Mouse (Mus musculus) A20 (cell line): ENCODE measurements around the gene Flt3l.
A peak's percentile ranks its signal among the peaks of the same experiment; 100 is the strongest.
"Not testable (repeated sequence)": the region's sequence is repeated elsewhere in the genome, so short reads cannot be mapped to it uniquely, and the experiment has no call there.

ENCODE experiments used
- DNase-seq: peaks from one replicate; pipeline ENCODE4 v3.0.0-alpha.2; 2011; ENCODE audit warnings: low read depth, low spot score

Gene Flt3l

DNA sequence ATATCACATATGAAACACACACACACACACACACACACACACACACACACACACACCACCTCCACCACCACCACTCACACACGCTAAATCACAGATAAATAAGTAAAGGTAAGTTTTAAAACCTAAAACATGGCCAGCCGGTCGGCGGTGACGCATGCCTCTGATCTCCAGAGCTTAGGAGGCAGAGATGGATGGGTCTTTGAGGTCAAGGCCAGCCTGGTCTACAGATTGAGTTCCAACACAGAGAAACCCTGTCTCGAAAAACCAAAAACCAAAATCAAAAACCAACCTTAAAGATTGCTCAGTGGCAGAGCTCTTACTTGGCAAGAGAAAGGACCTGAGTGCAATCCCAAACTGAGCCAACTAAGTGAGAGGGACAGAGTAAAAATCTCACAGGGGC, 36.2 kb downstream of the Flt3l start:
- DNase-seq = no peak

DNA sequence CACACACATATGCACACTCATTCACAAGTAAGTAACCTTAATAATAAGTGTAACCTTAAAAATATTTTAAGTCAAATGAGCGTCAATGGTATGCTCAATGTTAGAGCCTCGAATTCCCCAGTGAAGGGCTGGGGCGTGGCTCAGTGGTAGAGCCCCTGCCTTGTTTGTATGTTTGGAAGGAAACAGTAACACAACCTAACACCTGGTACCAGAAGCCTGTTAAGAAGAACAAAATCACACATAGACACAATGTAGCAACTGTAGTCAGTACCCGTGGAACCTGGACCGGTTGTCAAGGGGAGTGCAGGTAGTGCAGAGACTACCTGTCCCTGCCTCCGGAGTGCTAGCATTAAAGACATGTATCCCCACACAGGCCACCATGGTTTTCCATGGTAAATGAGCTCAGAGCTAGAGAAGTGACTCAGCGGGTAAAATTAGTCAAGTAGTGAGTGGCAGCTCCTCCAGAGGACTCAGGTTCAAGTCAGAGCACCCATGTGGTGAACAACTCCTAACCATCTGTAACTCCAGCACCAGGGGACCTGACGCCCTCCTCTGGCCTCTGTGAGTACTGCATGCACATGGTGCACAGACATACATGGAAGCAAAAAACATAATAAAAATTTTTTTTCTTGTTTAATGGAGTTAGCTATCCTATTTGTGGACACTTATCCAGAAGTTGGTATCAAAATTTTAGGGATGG, 37.5 kb downstream of the Flt3l start:
- peak; percentile 51 for DNase-seq

DNA sequence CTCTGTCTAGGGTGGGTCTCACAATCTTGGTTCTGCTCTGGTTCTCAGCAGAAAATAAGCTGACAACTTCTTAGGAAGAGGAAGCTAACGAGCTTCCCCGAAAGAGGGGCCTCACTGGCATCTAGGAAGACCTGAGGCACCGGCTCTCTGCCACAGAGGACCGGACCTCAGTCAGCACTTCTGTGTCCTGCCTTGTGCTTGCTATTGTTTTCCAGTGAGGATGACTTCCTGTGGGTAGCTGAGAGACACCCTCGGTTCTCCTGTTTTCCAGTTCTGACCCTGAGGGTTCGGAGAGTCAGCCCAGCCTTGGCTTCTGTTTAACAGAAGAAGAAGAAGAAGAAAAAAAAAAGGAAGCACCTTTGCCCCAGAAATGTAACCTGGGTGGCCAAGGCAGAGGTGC, 38.8 kb downstream of the Flt3l start:
- no peak for DNase-seq

DNA sequence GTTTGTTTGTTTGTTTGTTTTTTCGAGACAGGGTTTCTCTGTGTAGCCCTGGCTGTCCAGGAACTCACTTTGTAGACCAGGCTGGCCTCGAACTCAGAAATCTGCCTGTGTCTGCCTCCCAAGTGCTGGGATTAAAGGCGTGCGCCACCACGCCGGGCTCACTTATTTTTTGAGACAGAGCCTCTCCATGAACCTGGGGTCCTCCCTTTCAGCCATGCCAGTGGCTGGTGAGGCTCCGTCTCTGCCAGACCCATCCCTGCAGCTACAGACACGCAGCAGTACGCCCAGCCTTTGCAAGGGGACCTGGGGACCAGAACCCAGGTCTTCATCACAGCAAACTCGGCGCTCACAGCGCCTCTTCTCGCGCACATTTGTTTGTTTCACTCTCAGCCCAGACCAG, 40.3 kb downstream of the Flt3l start:
- not testable (repeated sequence) for DNase-seq

DNA sequence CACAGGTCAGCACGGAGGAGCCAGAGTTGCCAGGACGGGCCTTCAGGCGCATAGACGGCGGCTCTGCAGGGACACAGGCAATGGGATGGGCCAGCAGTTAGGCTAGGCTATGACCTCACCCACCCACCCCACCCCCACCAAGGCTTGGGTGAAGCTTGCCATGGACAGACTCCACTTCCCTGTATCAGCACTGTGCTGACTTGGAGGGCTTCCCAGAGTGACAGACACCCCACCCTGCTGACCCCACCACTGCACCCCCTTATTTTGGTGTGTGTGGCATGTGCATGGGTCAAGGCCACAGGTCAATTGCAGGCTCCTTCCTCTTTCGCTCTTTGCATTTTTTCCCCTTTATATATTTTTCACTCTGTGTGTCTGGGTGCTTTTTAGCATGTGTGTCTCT, 40.9 kb downstream of the Flt3l start:
- DNase-seq = peak; percentile 67

DNA sequence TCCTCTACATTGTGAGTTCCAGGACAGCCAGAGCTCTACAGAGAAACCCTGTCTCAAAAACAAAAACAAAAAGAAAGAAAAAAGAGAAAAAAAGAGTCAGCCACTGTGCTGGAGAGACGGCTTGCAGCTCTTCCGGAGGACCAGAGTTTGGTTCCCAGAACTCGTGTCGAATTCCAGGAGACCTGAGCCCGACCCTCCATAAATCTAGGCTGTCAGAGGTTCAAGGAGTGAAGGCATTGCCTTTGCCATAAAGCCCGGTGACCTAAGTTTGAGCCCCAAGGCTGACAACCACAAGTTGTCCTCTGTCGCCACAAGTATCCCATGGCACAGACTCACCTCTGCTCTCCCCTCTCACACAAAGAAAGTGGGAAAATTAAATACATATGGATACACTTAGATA, 42.1 kb downstream of the Flt3l start:
- no peak for DNase-seq

DNA sequence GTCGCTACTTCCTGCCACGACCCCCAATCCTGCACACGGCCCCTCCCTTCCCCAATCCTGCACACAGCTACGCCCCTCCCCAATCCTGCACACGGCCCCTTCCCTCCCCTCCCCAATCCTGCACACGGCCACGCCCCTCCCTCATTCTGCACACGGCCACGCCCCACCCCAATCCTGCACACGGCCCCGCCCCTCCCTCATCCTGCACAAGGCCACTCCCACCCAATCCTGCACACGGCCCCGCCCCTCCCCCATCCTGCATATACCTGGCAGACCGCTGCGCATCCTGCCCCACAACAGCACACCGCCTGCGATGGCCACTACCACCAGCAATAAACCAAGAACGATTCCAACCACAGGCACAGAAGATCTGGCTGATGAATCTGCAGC, 42.7 kb downstream of the Flt3l start:
- no peak for DNase-seq

DNA sequence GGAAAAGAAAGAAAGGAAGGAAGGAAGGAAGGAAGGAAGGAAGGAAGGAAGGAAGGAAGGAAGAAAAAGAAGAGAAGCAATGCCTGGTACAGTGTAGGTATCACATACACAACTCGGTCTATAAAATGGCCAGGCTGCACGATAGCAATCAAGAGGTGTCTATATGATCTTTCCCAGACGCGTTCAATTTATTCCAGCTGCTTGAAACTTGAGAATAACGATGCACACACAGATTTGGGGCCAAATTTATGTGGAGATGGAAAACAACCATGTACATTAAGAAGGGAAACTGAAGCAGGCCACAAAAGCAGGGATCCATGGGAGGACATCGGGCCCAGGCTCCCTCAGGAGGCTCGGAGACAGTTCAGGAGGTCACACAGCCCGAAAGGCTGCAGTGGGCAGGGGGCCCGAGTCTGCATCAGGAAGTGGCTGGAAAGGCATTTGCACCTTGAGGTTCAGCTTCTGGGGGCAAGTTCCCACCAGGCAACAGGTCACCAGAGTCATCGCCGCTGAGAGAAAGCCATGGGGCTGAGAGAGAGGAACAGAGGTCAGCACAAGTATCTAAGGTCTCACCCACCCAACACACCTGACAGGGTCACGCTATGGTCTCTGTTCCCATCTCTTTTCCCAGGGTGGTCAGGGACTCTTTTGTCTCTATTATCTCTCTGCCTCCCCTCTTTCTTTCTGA, 43.3 kb downstream of the Flt3l start:
- no peak for DNase-seq

DNA sequence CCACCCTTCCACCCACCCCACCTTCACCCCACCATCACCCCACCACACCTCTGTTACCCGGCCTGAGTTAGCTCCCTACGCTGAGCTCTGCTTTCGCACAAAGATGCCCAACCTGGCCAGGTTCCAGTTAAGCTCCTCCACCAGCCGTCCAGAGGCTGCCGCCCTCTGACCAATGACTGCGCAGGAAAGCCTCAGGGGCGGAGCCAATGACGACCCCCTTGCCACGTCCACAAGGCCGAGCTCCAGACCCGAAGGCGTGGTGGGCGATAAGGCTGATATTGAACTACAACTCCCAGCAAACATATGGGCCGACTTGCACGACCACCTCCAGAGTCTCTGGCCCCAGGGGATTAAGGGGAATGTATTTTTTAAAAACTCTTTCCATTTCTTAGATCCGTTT, 44.2 kb downstream of the Flt3l start, which contains the start of gene Rcn3:
Gene Rcn3, minus strand, starts transcription at position 174 of the 400 bp plus-strand sequence.
- DNase-seq = no peak

DNA sequence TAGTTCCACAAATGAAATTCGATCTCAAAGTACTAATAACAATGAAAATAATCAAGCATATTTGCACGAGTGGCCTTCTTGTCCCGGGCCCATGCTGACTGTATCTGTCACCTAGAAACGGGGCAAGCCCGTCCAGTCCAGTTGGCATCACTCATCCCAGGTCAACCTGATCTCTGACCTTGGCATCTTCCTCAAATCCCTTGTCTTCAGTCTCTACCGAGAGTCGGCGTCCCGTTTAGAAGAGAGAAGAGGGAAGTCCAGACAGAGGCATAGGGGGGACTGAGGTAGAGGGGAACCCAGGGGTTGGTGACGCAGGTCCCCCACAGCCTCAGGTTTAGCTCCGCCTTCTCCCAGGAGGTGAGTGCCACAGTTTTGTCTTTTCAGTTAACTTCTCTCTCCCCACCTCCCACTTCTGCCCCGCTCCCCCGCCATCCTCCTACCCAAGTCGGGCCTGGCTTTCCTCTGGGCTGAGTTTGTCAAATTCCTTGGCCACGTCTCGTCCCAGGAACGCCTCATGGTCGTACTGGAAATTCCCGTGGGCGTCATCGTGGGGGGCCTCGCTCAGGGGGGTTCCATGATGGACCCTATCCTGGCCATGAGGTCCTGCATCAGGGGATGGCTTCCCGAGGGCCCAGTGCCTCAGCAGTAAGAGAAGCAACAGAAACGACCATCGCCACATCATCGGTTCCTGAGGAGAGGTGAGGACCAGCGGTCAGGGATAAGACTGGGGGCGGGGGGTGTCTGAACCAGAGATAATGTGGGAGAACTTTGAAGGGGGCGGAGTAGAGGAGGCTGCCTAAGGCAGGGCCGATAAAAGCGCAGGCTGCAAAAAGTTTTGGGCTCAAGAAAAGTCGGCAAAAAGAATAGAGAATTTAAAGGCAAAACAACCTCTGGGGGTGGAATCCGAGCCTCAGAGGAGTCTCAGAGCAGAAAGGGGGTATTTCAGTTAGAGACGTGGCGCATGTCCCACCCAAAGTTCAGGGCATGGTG, 44.9 kb downstream of the Flt3l start:
- no peak for DNase-seq

DNA sequence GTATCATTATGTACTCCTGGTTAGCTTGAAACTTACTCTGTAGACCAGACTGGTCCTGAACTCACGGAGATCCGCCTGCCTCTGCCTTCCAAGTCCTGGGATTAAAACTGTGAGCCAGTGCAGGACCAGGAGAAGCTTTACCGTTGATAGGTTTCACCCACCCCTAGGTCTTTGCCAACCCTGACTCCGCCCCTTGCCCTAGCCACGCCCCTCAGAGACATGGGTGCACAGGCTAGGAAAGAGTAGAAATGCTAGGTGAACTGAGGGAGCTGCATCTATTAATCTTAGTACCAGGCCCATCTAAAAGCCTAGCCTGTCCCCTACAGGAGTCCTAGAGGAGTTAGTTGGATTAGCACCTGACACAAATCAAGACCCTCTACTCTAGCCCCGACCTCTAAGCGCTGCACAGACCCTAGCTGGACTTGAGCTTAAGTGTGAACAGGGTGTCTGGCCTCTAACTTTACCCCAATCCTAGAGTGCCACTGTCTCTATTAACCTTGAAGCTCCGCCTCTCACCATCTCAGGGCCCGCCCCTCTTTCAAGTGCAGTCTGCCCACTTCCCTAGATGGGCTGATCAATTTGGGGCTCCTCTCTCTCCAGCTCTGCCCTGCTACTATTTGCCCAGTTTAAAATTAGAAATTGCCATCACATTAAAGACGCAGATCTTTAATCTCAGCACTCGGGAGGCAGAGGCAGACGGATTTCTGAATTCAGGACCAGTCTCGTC, 45.8 kb downstream of the Flt3l start:
- DNase-seq = no peak

DNA sequence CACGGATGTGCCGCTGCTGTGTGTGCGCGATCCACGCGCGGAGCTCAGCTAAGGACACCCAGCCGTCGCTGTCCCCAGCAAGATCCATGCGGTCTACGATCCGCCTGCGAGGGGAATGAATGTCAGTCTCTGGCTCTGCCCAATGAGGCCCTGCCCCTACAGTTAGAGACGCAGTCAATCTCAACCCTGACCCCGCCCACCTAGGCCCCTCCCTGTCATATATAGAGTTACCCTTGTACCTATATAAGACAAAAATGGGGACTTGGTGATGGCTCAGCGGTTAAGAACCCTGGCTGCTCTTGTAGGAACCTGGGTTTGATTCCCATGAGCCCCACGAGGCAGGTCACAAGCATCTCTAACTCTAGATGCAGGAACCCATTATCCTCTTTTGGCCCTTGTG, 47.6 kb downstream of the Flt3l start:
- DNase-seq = no peak

DNA sequence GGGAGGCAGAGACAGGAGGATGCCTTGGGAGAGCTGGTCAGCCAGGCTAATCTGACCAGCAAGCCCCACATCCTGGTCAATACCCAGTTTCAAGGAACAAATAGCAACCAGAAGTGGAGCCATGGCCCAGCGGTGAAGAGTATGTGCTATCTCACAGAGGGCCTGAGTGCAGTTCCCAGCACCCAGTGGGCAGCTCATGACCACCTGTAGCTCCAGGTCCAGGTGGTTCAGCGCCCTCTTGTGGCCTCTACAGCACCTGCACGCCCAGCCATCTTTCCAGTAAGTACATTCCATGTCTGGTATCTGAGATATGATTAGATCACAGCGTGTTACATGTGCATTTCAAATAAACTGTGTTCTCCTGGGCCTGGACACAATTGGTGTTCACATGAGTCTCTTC, 50.1 kb downstream of the Flt3l start:
- DNase-seq = no peak

DNA sequence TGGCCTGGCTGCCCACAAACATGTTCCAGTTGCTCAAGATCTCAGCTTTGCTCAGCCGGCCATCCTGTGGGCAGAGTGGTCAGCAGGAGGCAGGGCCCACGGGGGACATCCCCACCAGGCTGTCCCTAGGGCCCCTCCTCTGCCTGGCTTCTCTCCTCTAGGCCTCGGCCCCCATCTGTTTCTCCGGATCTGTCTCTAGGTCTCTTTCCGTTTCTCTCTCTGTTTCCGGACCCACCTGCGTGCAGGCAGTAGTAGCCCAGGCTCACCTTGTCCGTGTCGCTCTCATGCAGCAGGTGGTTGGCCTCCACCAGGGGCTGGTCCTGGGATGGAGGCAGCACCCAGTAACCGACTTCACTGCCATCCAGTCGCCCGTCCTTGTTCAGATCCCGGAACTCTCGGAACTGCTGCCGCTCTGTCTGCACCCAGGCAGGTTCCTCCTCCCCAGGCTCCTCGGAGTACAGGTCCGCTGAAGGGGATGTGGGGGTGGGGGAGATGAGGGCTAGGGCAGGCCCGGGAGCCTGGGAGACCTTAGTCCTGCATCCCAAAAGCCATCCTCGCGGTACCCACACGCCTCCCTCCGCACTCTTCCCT, 52.8 kb downstream of the Flt3l start:
- no peak for DNase-seq

DNA sequence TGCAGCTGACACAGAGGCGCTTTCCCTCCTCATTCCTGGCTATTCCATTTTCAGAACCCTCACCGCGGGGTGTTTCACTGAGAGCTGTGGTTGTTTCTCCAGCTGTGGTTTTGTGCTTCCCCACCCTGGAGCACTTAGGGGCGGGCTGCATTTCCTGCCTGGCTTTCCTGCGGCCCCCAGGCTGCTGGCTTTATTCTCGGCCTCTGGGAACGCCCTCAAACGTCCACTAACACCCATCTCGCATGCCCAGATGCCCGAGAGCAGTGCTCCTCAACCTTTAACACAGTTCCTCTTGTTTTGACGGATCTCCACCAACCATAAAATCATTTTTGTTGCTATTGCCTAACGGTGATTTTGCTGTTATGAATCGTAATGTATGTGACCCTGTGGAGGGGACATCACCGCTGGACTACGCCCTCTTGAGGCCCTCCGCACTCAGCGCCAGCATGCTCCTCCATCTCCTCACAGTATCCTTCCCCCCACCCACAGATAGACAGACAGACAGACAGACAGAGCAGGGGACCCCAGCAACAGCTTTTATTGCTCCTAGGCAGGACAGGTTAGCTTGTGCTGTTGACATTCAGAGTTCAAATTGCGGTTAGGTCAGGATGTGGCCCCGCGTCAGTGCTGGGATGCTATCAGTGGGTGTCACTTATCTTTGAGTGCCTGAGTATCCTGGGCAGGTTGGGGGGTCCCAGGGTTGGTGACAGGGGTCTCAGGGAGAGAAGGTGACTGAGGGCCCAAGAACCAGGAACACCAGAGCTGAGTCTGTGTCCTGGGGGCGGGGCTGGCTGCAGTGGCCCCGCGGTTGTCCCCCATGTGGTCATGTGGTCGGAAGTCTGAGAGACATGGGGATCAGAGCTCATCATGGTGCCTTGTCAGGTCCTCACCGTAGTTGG, 53.6 kb downstream of the Flt3l start:
- no peak for DNase-seq

DNA sequence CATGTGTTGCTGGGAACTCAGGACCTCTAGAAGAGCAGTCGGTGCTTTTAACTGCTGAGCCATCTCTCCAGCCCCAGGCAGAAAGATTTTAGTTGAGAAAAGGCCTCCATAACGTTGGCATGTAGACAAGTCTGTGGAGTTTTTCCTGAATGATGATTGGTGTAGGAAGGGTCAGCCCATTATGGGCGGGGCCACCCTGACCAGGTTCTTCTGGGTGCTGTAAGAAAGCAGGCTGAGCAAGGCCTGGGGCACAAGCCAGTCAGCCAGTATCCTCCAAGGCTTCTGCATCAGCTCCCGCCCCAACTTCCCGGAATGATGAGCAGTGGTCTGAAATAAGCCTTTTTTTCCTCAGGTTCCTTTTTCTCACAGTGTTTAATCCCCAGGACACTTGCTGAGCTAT, 55.2 kb downstream of the Flt3l start:
- no peak for DNase-seq

DNA sequence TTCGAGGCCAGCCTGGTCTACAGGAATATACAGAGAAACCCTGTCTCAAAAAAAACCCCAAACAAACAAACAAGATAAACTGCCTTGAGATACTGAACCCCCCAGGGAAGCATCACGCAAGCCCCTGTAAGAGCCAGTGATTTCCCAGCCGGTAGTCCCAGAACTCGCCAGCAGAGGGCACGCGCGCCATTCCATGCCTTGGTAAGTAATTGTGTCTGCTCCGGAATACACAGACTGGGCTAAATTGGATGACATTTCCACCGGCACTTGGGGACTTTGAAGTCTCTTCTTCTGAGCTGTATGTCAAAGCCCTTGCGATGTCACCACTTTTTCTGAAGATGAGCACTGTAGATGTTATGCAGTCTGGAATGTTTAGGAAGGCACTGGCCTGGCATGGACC, 56.4 kb downstream of the Flt3l start:
- peak; percentile 80 for DNase-seq
